ENCODE assay signal across 13 mouse cellular contexts in the genomic region with DNA sequence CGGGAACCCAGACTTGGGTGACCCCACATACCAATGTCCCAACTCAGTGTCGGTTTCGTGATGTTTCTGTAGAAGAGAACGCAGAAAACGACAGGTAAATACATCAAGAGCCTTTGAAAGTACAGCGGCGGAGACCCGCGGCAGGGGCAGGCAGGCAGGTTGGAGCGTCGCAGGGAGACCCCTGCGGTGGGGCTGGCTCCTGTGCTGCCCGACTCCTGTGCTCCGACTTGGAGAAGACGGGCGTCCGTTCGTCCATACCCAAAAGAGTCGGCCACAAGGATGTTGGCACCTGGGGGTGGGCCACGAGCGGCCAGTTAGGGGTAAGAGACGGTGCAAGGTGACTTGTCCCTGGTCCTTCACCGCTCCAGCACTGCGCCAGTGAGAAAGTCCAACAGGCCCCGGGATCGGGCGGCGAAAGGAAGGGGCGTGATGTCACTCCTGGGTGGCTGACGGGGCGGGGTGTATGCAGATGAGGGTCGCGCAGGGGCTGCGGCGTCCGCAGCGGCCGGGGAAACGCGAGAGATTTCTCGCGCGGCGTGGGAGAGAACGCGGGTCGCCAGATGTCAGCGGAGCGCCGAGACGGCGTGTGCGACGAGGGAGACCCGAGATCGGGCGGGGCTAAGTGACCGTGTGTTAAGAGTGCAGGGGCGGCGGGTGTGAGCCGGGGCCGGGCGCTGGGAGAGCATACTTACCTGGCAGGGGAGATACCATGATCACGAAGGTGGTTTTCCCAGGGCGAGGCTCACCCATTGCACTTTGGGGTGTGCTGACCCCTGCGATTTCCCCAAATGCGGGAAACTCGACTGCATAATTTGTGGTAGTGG. TPM values are rescaled to one million over a fixed set of nuclear protein-coding genes. Genes with fewer than 3 reads are reported as not detected.
DNase-seq lines count a peak whose midpoint lies in the region; ATAC-seq and TF ChIP-seq lines count a peak whose summit lies in the region.
"Not testable (repeated sequence)": the region's sequence is repeated elsewhere in the genome, so short reads cannot be mapped to it uniquely, and the experiment has no call there.
"Had no signal": no experiment of that assay in that cellular context is flagged by ENCODE, and none has a peak within 500 bp of the region (broad histone marks: within the 10 kb centered on the region; RNA-seq: fewer than 3 reads in every experiment).

No protein-coding gene starts in this region.

- peak; percentile 74 for ATAC-seq in embryonic facial prominence, embryonic 12.5 days (ENCODE audit: insufficient number of reproducible peaks, insufficient read depth, low FRiP score, low TSS enrichment)
- ATAC-seq in forebrain, embryonic 16.5 days, result peak; percentile 67
- ATAC-seq in heart, postnatal 0 days (ENCODE audit: insufficient read depth, low read depth), result peak; percentile 91
- peak; percentile 93 for ATAC-seq in intestine, embryonic 15.5 days
- peak; percentile 90 for ATAC-seq in limb, embryonic 13.5 days (ENCODE audit: low FRiP score, low read depth)
- ATAC-seq in liver, postnatal 0 days, result peak; percentile 83
- peak; percentile 85 for ATAC-seq in midbrain, embryonic 13.5 days
- ATAC-seq in neutrophil, adult 5-6 weeks (ENCODE audit: extremely low read depth, insufficient number of reproducible peaks, low FRiP score, poor library complexity, severe bottlenecking), result 0 out of 2 replicates have a peak, but pooled peaks have one; percentile 8

- not testable (repeated sequence) for TF ChIP-seq EP300 in heart, postnatal 0 days (IDR thresholded peaks at IDR 0.05; ENCODE audit: low read depth); liver, postnatal 0 days (IDR thresholded peaks at IDR 0.05; ENCODE audit: low read depth)

- not testable (repeated sequence) for H3K36me3 ChIP-seq in embryonic facial prominence, embryonic 12.5 days; forebrain, embryonic 16.5 days (ENCODE audit: control insufficient read depth, insufficient read depth); heart, postnatal 0 days (replicated peaks; ENCODE audit: control insufficient read depth, insufficient read depth, low read length); intestine, embryonic 15.5 days; limb, embryonic 13.5 days; liver, postnatal 0 days (replicated peaks; ENCODE audit: insufficient read depth, low read length); midbrain, embryonic 13.5 days

- H3K27me3 ChIP-seq in embryonic facial prominence, embryonic 12.5 days, result peaks cover 13% of the 10 kb centered on the region
- peaks cover 11% of the 10 kb centered on the region for H3K27me3 ChIP-seq in forebrain, embryonic 16.5 days (replicated peaks; ENCODE audit: control insufficient read depth, insufficient read depth, low read length)
- peaks cover 12% of the 10 kb centered on the region for H3K27me3 ChIP-seq in heart, postnatal 0 days (ENCODE audit: control insufficient read depth, insufficient read depth, low read length)
- not testable (repeated sequence) for H3K27me3 ChIP-seq in intestine, embryonic 15.5 days (replicated peaks)
- peaks cover 17% of the 10 kb centered on the region for H3K27me3 ChIP-seq in limb, embryonic 13.5 days
- peaks cover 11% of the 10 kb centered on the region; the same call in 1 of the 2 replicates for H3K27me3 ChIP-seq in liver, postnatal 0 days (ENCODE audit: insufficient read depth, low read length)
- peaks cover 22% of the 10 kb centered on the region for H3K27me3 ChIP-seq in midbrain, embryonic 13.5 days

- not testable (repeated sequence) for H3K4me1 ChIP-seq in embryonic facial prominence, embryonic 12.5 days; forebrain, embryonic 16.5 days (replicated peaks; ENCODE audit: control insufficient read depth, insufficient read depth, low read length); heart, postnatal 0 days (ENCODE audit: control insufficient read depth, insufficient read depth); intestine, embryonic 15.5 days (replicated peaks); limb, embryonic 13.5 days; liver, postnatal 0 days (ENCODE audit: insufficient read depth); midbrain, embryonic 13.5 days (replicated peaks)

- not testable (repeated sequence) for H3K9me3 ChIP-seq in embryonic facial prominence, embryonic 12.5 days; forebrain, embryonic 16.5 days (ENCODE audit: control insufficient read depth, low read length); heart, postnatal 0 days (replicated peaks; ENCODE audit: control insufficient read depth, low read length); intestine, embryonic 15.5 days; limb, embryonic 13.5 days; liver, postnatal 0 days (ENCODE audit: low read length); midbrain, embryonic 13.5 days

- WGBS in embryonic facial prominence, embryonic 12.5 days, result no CpG with 5 or more reads among the region's 68 CpGs
- no CpG with 5 or more reads among the region's 68 CpGs for WGBS in forebrain, embryonic 16.5 days
- WGBS in heart, postnatal 0 days, result no CpG with 5 or more reads among the region's 68 CpGs
- WGBS in intestine, embryonic 15.5 days, result no CpG with 5 or more reads among the region's 68 CpGs
- WGBS in limb, embryonic 13.5 days, result no CpG with 5 or more reads among the region's 68 CpGs
- no CpG with 5 or more reads among the region's 68 CpGs for WGBS in liver, postnatal 0 days (ENCODE audit: insufficient replicate concordance)
- WGBS in midbrain, embryonic 13.5 days, result no CpG with 5 or more reads among the region's 68 CpGs

- H3K4me3 ChIP-seq in embryonic facial prominence, embryonic 12.5 days; forebrain, embryonic 16.5 days (replicated peaks; ENCODE audit: low read length); heart, postnatal 0 days (ENCODE audit: low read depth, low read length); intestine, embryonic 15.5 days (replicated peaks); limb, embryonic 13.5 days; liver, postnatal 0 days (ENCODE audit: low read depth, low read length); midbrain, embryonic 13.5 days (replicated peaks): not testable (repeated sequence)

- not testable (repeated sequence) for H3K9ac ChIP-seq in embryonic facial prominence, embryonic 12.5 days; forebrain, embryonic 16.5 days (replicated peaks; ENCODE audit: low read depth, low read length); heart, postnatal 0 days (replicated peaks; ENCODE audit: low read depth, low read length); intestine, embryonic 15.5 days; limb, embryonic 13.5 days; liver, postnatal 0 days (replicated peaks); midbrain, embryonic 13.5 days (replicated peaks)

- H3K4me2 ChIP-seq in embryonic facial prominence, embryonic 12.5 days (replicated peaks); forebrain, embryonic 16.5 days (ENCODE audit: low read length); heart, postnatal 0 days (ENCODE audit: low read depth, low read length); intestine, embryonic 15.5 days (replicated peaks); limb, embryonic 13.5 days (replicated peaks); liver, postnatal 0 days (ENCODE audit: low read depth, low read length); midbrain, embryonic 13.5 days (replicated peaks): not testable (repeated sequence)

- not testable (repeated sequence) for H3K27ac ChIP-seq in embryonic facial prominence, embryonic 12.5 days; forebrain, embryonic 16.5 days (ENCODE audit: low read length); heart, postnatal 0 days (ENCODE audit: low read depth); intestine, embryonic 15.5 days; limb, embryonic 13.5 days; liver, postnatal 0 days (ENCODE audit: low read depth); midbrain, embryonic 13.5 days

- not testable (repeated sequence) for TF ChIP-seq CTCF in heart, postnatal 0 days (IDR thresholded peaks at IDR 0.05; ENCODE audit: low read depth); liver, postnatal 0 days (IDR thresholded peaks at IDR 0.05; ENCODE audit: low read depth)

- DNase-seq in heart, postnatal 0 days (ENCODE audit: low spot score); liver, postnatal 0 days: not testable (repeated sequence)

RNA-seq across cellular contexts. Expression of gene BC107364, which starts 2.1 kb away (rescaled TPM):
- polyA plus RNA-seq in embryonic facial prominence, embryonic 12.5 days (2016; fragmentation: Nextera tagmentation; extraction: Ambion mirVana), result 0.26 TPM in 1 of 2 replicates, not detected in the other
- not detected in 2 replicates for polyA plus RNA-seq in forebrain, embryonic 16.5 days (2015; fragmentation: Nextera tagmentation; extraction: Ambion mirVana)
- not detected in 2 replicates for total RNA-seq in heart, postnatal 0 days (2014; rRNA removed; ENCODE audit: low replicate concordance)
- 0.40 and 0.41 TPM in 2 replicates for polyA plus RNA-seq in heart, postnatal 0 days (2015; fragmentation: Nextera tagmentation; extraction: Ambion mirVana)
- polyA plus RNA-seq in intestine, embryonic 15.5 days (2015; fragmentation: Nextera tagmentation; extraction: Ambion mirVana), result 0.14 and 0.20 TPM in 2 replicates
- not detected in 2 replicates for polyA plus RNA-seq in limb, embryonic 13.5 days (2015; fragmentation: Nextera tagmentation; extraction: Ambion mirVana)
- not detected in 2 replicates for polyA plus RNA-seq in liver, postnatal 0 days (2015; fragmentation: Nextera tagmentation; extraction: Ambion mirVana)
- polyA plus RNA-seq in midbrain, embryonic 13.5 days (2015; fragmentation: Nextera tagmentation; extraction: Ambion mirVana), result not detected in 2 replicates
- not detected in 2 replicates for total RNA-seq in neutrophil, adult 5-6 weeks (2017)
- total RNA-seq: adrenal gland, postnatal 25 days; gastrocnemius, postnatal 25 days had no signal
- polyA plus RNA-seq: cortical plate, adult 2 months; heart, embryonic 10.5 days; myocyte had no signal

Comparison
In these comparisons a context has a peak if more than half of its experiments do, and no peak if none do; other contexts are left out.
1. ATAC-seq: peak in every context shown above with its lines; median percentile 93 in intestine, embryonic 15.5 days; 91 in heart, postnatal 0 days; 90 in limb, embryonic 13.5 days; 85 in midbrain, embryonic 13.5 days; 83 in liver, postnatal 0 days; 74 in embryonic facial prominence, embryonic 12.5 days; 67 in forebrain, embryonic 16.5 days; 8 in neutrophil, adult 5-6 weeks.